Mouse (Mus musculus): ENCODE data around the gene Kcnh8. TPM values are rescaled to one million over a fixed set of nuclear protein-coding genes. Genes with fewer than 3 reads are reported as not detected.

Gene Kcnh8
- polyA plus RNA-seq, 1 experiment from 2014 or later = not detected

- ATAC-seq (ENCODE audit: low read depth) = no peak
- Histone ChIP-seq H3K4me2 (ENCODE audit: low read depth, low read length) (no peak overlapping the region), H3K27ac (ENCODE audit: low read length) (no peak overlapping the region), H3K36me3 (ENCODE audit: control insufficient read depth, insufficient read depth) (no peaks in the 10 kb centered on the region), H3K27me3 (ENCODE audit: control insufficient read depth, insufficient read depth, low read depth, low read length) (no peaks in the 10 kb centered on the region), H3K9me3 (replicated peaks; ENCODE audit: control insufficient read depth, low read length) (no peaks in the 10 kb centered on the region), H3K9ac (ENCODE audit: low read depth, low read length) (no peak overlapping the region), H3K4me3 (ENCODE audit: low read depth, low read length) (no peak overlapping the region), H3K4me1 (ENCODE audit: control insufficient read depth, low read depth, low read length) (no peaks in the 10 kb centered on the region)
- 38% methylated on average over 3 of the region's 3 CpGs for WGBS (ENCODE audit: insufficient replicate concordance)
These were observed 185.6 kb downstream of the Kcnh8 start for GRCm38 (mm10) chr17:52788151-52788550.

- Histone ChIP-seq H3K9ac (ENCODE audit: low read depth, low read length) (no peak overlapping the region), H3K4me1 (ENCODE audit: control insufficient read depth, low read depth, low read length) (no peaks in the 10 kb centered on the region), H3K4me2 (ENCODE audit: low read depth, low read length) (no peak overlapping the region), H3K9me3 (replicated peaks; ENCODE audit: control insufficient read depth, low read length) (no peaks in the 10 kb centered on the region), H3K27ac (ENCODE audit: low read length) (no peak overlapping the region), H3K27me3 (ENCODE audit: control insufficient read depth, insufficient read depth, low read depth, low read length) (no peaks in the 10 kb centered on the region), H3K4me3 (ENCODE audit: low read depth, low read length) (no peak overlapping the region), H3K36me3 (ENCODE audit: control insufficient read depth, insufficient read depth) (no peaks in the 10 kb centered on the region)
- 42% methylated on average over 6 of the region's 6 CpGs for WGBS (ENCODE audit: insufficient replicate concordance)
- no peak for ATAC-seq (ENCODE audit: low read depth)
These were observed 202.0 kb downstream of the Kcnh8 start for GRCm38 (mm10) chr17:52804463-52804862.

- Histone ChIP-seq H3K27me3 (ENCODE audit: control insufficient read depth, insufficient read depth, low read depth, low read length) (no peaks in the 10 kb centered on the region), H3K4me3 (ENCODE audit: low read depth, low read length) (no peak overlapping the region), H3K9me3 (replicated peaks; ENCODE audit: control insufficient read depth, low read length) (no peaks in the 10 kb centered on the region), H3K9ac (ENCODE audit: low read depth, low read length) (no peak overlapping the region), H3K27ac (ENCODE audit: low read length) (no peak overlapping the region), H3K4me1 (ENCODE audit: control insufficient read depth, low read depth, low read length) (no peaks in the 10 kb centered on the region), H3K36me3 (ENCODE audit: control insufficient read depth, insufficient read depth) (no peaks in the 10 kb centered on the region), H3K4me2 (ENCODE audit: low read depth, low read length) (no peak overlapping the region)
- WGBS (ENCODE audit: insufficient replicate concordance) = 53% methylated on average over 1 of the region's 1 CpGs
- ATAC-seq (ENCODE audit: low read depth) = no peak
These were observed 208.3 kb downstream of the Kcnh8 start for GRCm38 (mm10) chr17:52810773-52811172.

- no peaks in the 10 kb centered on the region for H3K9me3 ChIP-seq (replicated peaks; ENCODE audit: control insufficient read depth, low read length)
- no peaks in the 10 kb centered on the region for H3K36me3 ChIP-seq (ENCODE audit: control insufficient read depth, insufficient read depth)
- no peak for ATAC-seq (ENCODE audit: low read depth)
- H3K4me2 ChIP-seq (ENCODE audit: low read depth, low read length) = no peak overlapping the region
- no peak overlapping the region for H3K9ac ChIP-seq (ENCODE audit: low read depth, low read length)
- 40% methylated on average over 1 of the region's 1 CpGs for WGBS (ENCODE audit: insufficient replicate concordance)
- H3K27ac ChIP-seq (ENCODE audit: low read length) = no peak overlapping the region
- no peaks in the 10 kb centered on the region for H3K4me1 ChIP-seq (ENCODE audit: control insufficient read depth, low read depth, low read length)
- no peaks in the 10 kb centered on the region for H3K27me3 ChIP-seq (ENCODE audit: control insufficient read depth, insufficient read depth, low read depth, low read length)
- H3K4me3 ChIP-seq (ENCODE audit: low read depth, low read length) = no peak overlapping the region
These were observed 216.5 kb downstream of the Kcnh8 start for GRCm38 (mm10) chr17:52819007-52819406.

- ATAC-seq (ENCODE audit: low read depth) = no peak
- 71% methylated on average over 4 of the region's 4 CpGs for WGBS (ENCODE audit: insufficient replicate concordance)
- Histone ChIP-seq H3K4me3 (ENCODE audit: low read depth, low read length) (no peak overlapping the region), H3K9me3 (replicated peaks; ENCODE audit: control insufficient read depth, low read length) (no peaks in the 10 kb centered on the region), H3K4me2 (ENCODE audit: low read depth, low read length) (no peak overlapping the region), H3K36me3 (ENCODE audit: control insufficient read depth, insufficient read depth) (no peaks in the 10 kb centered on the region), H3K4me1 (ENCODE audit: control insufficient read depth, low read depth, low read length) (no peaks in the 10 kb centered on the region), H3K27ac (ENCODE audit: low read length) (no peak overlapping the region), H3K9ac (ENCODE audit: low read depth, low read length) (no peak overlapping the region), H3K27me3 (ENCODE audit: control insufficient read depth, insufficient read depth, low read depth, low read length) (no peaks in the 10 kb centered on the region)
These were observed 227.2 kb downstream of the Kcnh8 start for GRCm38 (mm10) chr17:52829678-52830077.

GRCm38 (mm10) chr17:52873195-52873594 lies 270.7 kb downstream of the Kcnh8 start:
- no peaks in the 10 kb centered on the region for H3K9me3 ChIP-seq (replicated peaks; ENCODE audit: control insufficient read depth, low read length)
- H3K4me1 ChIP-seq (ENCODE audit: control insufficient read depth, low read depth, low read length) = no peaks in the 10 kb centered on the region
- no peak overlapping the region for H3K4me2 ChIP-seq (ENCODE audit: low read depth, low read length)
- WGBS (ENCODE audit: insufficient replicate concordance) = 55% methylated on average over 3 of the region's 3 CpGs
- H3K27ac ChIP-seq (ENCODE audit: low read length) = no peak overlapping the region
- no peak overlapping the region for H3K9ac ChIP-seq (ENCODE audit: low read depth, low read length)
- H3K27me3 ChIP-seq (ENCODE audit: control insufficient read depth, insufficient read depth, low read depth, low read length) = no peaks in the 10 kb centered on the region
- H3K4me3 ChIP-seq (ENCODE audit: low read depth, low read length) = no peak overlapping the region
- H3K36me3 ChIP-seq (ENCODE audit: control insufficient read depth, insufficient read depth) = no peaks in the 10 kb centered on the region
- ATAC-seq (ENCODE audit: low read depth) = no peak

GRCm38 (mm10) chr17:52878964-52879363 lies 276.5 kb downstream of the Kcnh8 start:
- H3K9ac ChIP-seq (ENCODE audit: low read depth, low read length) = no peak overlapping the region
- 33% methylated on average over 1 of the region's 1 CpGs for whole genome bisulfite sequencing (ENCODE audit: insufficient replicate concordance)
- no peaks in the 10 kb centered on the region; the same call in 1 of the 2 replicates for H3K9me3 ChIP-seq (replicated peaks; ENCODE audit: control insufficient read depth, low read length)
- no peak overlapping the region for H3K4me2 ChIP-seq (ENCODE audit: low read depth, low read length)
- H3K27ac ChIP-seq (ENCODE audit: low read length) = no peak overlapping the region
- no peaks in the 10 kb centered on the region for H3K36me3 ChIP-seq (ENCODE audit: control insufficient read depth, insufficient read depth)
- ATAC-seq (ENCODE audit: low read depth) = no peak
- no peaks in the 10 kb centered on the region for H3K4me1 ChIP-seq (ENCODE audit: control insufficient read depth, low read depth, low read length)
- H3K27me3 ChIP-seq (ENCODE audit: control insufficient read depth, insufficient read depth, low read depth, low read length) = no peaks in the 10 kb centered on the region
- H3K4me3 ChIP-seq (ENCODE audit: low read depth, low read length) = no peak overlapping the region

- no peaks in the 10 kb centered on the region for H3K27me3 ChIP-seq (ENCODE audit: control insufficient read depth, insufficient read depth, low read depth, low read length)
- no peak overlapping the region for H3K9ac ChIP-seq (ENCODE audit: low read depth, low read length)
- H3K4me2 ChIP-seq (ENCODE audit: low read depth, low read length) = no peak overlapping the region
- no peaks in the 10 kb centered on the region for H3K4me1 ChIP-seq (ENCODE audit: control insufficient read depth, low read depth, low read length)
- ATAC-seq (ENCODE audit: low read depth) = no peak
- no peaks in the 10 kb centered on the region; the same call in 1 of the 2 replicates for H3K9me3 ChIP-seq (replicated peaks; ENCODE audit: control insufficient read depth, low read length)
- no peak overlapping the region for H3K4me3 ChIP-seq (ENCODE audit: low read depth, low read length)
- no peaks in the 10 kb centered on the region for H3K36me3 ChIP-seq (ENCODE audit: control insufficient read depth, insufficient read depth)
- 59% methylated on average over 2 of the region's 2 CpGs for WGBS (ENCODE audit: insufficient replicate concordance)
- no peak overlapping the region for H3K27ac ChIP-seq (ENCODE audit: low read length)
These were observed 277.5 kb downstream of the Kcnh8 start for GRCm38 (mm10) chr17:52880051-52880450.

- WGBS (ENCODE audit: insufficient replicate concordance) = 37% methylated on average over 1 of the region's 1 CpGs
- Histone ChIP-seq H3K4me1 (ENCODE audit: control insufficient read depth, low read depth, low read length) (no peaks in the 10 kb centered on the region), H3K36me3 (ENCODE audit: control insufficient read depth, insufficient read depth) (no peaks in the 10 kb centered on the region), H3K27me3 (ENCODE audit: control insufficient read depth, insufficient read depth, low read depth, low read length) (no peaks in the 10 kb centered on the region), H3K27ac (ENCODE audit: low read length) (no peak overlapping the region), H3K9me3 (replicated peaks; ENCODE audit: control insufficient read depth, low read length) (no peaks in the 10 kb centered on the region; the same call in 1 of the 2 replicates), H3K9ac (ENCODE audit: low read depth, low read length) (no peak overlapping the region), H3K4me2 (ENCODE audit: low read depth, low read length) (no peak overlapping the region), H3K4me3 (ENCODE audit: low read depth, low read length) (no peak overlapping the region)
- ATAC-seq (ENCODE audit: low read depth) = no peak
These were observed 282.7 kb downstream of the Kcnh8 start for GRCm38 (mm10) chr17:52885210-52885609.

All from liver, embryonic 16.5 days (tissue).